Mouse (Mus musculus) small intestine, adult 2 months (tissue): ENCODE measurements around the gene Galt.

Source experiments
- CTCF ChIP-seq: fragments of 200-500 bp; IDR thresholded peaks from 2 replicates; pipeline ENCODE4 v1.5.1; 2012; ENCODE audit warnings: low read depth, mild to moderate bottlenecking, control low read depth, inconsistent platforms, low read length, moderate library complexity, mixed read lengths; ENCODE audit not compliant: insufficient replicate concordance, insufficient read length; ENCODE audit errors: extremely low read depth
- POLR2A ChIP-seq: fragments of 200-500 bp; IDR thresholded peaks from 2 replicates; pipeline ENCODE4 v1.6.1; 2012; ENCODE audit warnings: low read depth, mild to moderate bottlenecking, control low read depth, inconsistent platforms, low read length, moderate library complexity

GRCm38 (mm10) chr4:41760911-41761310 lies 5.9 kb downstream of the Galt start:
- TF ChIP-seq POLR2A (no peak), CTCF (no peak)
